Mouse (Mus musculus): ENCODE data around the gene Tshz3.

DNA sequence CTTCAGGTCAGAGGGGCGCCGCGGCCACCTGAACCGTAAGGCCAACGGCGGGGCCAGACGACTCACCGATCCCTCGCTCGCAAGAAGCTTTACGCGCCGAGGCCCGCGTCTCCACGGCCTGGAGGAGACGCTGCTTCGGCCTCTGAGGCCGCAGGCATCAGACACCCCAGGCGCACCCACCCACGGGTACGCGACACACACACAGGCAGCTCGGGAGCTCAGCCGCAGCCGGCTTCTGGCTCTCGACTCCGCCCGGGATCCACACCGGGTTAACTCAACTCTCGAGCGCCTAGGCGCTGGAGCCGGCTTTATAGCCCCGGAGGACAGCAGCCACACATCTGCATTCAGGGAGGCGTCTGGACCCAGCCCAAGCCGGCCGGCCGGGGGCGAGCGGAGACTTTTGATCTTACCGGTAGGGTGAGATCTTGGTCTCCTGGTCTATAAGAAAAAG lies 2.1 kb upstream of the Tshz3 start:
- TF ChIP-seq GATA1 (IDR thresholded peaks at IDR 0.05; ENCODE audit: low read length) (no peak), TAL1 (IDR thresholded peaks at IDR 0.05; ENCODE audit: low read length) (no peak)

Measured in erythroblast, embryonic 14.5 days (primary cell).